Comparison of ENCODE assay signal across 15 mouse cellular contexts in genomic region chrX:99656988-99657387, GRCm38 (mm10).
"Had no signal": no experiment of that assay in that cellular context is flagged by ENCODE, and none has a peak within 500 bp of the region (broad histone marks: within the 10 kb centered on the region; RNA-seq: fewer than 3 reads in every experiment).

No protein-coding gene starts in this region.

- H3K9ac ChIP-seq: limb, embryonic 12.5 days; liver, embryonic 13.5 days; liver, postnatal 0 days; lung, embryonic 15.5 days; neural tube, embryonic 13.5 days had no signal

- H3K27ac ChIP-seq: layer of hippocampus, adult 2 months; limb, embryonic 12.5 days; liver, embryonic 13.5 days; lung, embryonic 15.5 days; macrophage; neural tube, embryonic 13.5 days had no signal

- H3K4me1 ChIP-seq: liver, embryonic 13.5 days; lung, embryonic 15.5 days; neural tube, embryonic 13.5 days had no signal

- H3K4me2 ChIP-seq: limb, embryonic 12.5 days; liver, embryonic 13.5 days; lung, embryonic 15.5 days; neural tube, embryonic 13.5 days had no signal

- H3K9me3 ChIP-seq: limb, embryonic 12.5 days; liver, embryonic 13.5 days; lung, embryonic 15.5 days; megakaryocyte, embryonic 14.5 days; neural tube, embryonic 13.5 days had no signal

- DNase-seq: kidney, postnatal 10 days; kidney, postnatal 4 days; liver; liver, embryonic 13.5 days; liver, postnatal 0 days; lung, postnatal 14 days; right cerebral cortex, adult 18-20 months; right cerebral cortex, postnatal 25 days; thymus, postnatal 36 days had no signal

- H3K4me3 ChIP-seq: layer of hippocampus, adult 2 months; limb, embryonic 12.5 days; liver, embryonic 13.5 days; lung, embryonic 15.5 days; megakaryocyte, embryonic 14.5 days; neural tube, embryonic 13.5 days had no signal

- ATAC-seq: liver, postnatal 0 days had no signal

- H3K36me3 ChIP-seq: limb, embryonic 12.5 days; liver, embryonic 13.5 days; lung, embryonic 15.5 days; neural tube, embryonic 13.5 days had no signal
